Mouse (Mus musculus) bone marrow macrophage, adult 2 months (primary cell): ENCODE results near the gene Olfr814.

Experiments
- CTCF ChIP-seq: IDR thresholded peaks from 2 replicates; pipeline ENCODE4 v1.5.1; 2012; ENCODE audit warnings: low read depth, mild to moderate bottlenecking, low read length, moderate library complexity
- POLR2A ChIP-seq: IDR thresholded peaks from 2 replicates; pipeline ENCODE4 v1.6.1; 2012; ENCODE audit warnings: mild to moderate bottlenecking, low read depth, low read length, borderline replicate concordance

GRCm38 (mm10) chr10:129855067-129855466 is 24.6 kb downstream of the Olfr814 start, which contains the start of gene Olfr813:
- TF ChIP-seq CTCF (no peak), POLR2A (no peak)
